Mouse (Mus musculus) bone marrow, adult 2 months (tissue): ENCODE measurements around the gene Fam214a. TPM values are rescaled to one million over a fixed set of nuclear protein-coding genes. Genes with fewer than 3 reads are reported as not detected.
"Not testable (repeated sequence)": the region's sequence is repeated elsewhere in the genome, so short reads cannot be mapped to it uniquely, and the experiment has no call there.

Experiments used
- H3K27ac ChIP-seq: fragments of 200-500 bp; 2 replicates; pipeline ENCODE4 v1.5.1; 2012; ENCODE audit warnings: low read depth, mild to moderate bottlenecking, control low read depth, inconsistent platforms, low read length; ENCODE audit not compliant: control insufficient read depth, poor library complexity, insufficient read depth
- H3K4me1 ChIP-seq: fragments of 200-500 bp; 2 replicates; pipeline ENCODE4 v1.6.1; 2011; ENCODE audit warnings: low read length; ENCODE audit not compliant: control insufficient read depth, insufficient read depth
- H3K4me3 ChIP-seq: fragments of 200-500 bp; replicated peaks from 2 replicates; pipeline ENCODE3; 2011; ENCODE audit warnings: mild to moderate bottlenecking, low read depth, low read length, control low read depth; ENCODE audit not compliant: control insufficient read depth
- CTCF ChIP-seq: fragments of 200-500 bp; IDR thresholded peaks from 2 replicates; pipeline ENCODE4 v1.5.1; 2011; ENCODE audit warnings: low read length, control low read depth; ENCODE audit not compliant: control insufficient read depth, insufficient read depth
- POLR2A ChIP-seq: fragments of 200-500 bp; IDR thresholded peaks from 2 replicates; pipeline ENCODE4 v1.6.1; 2011; ENCODE audit warnings: low read depth, mild to moderate bottlenecking, control low read depth, low read length, borderline replicate concordance; ENCODE audit not compliant: control insufficient read depth
- WGBS: fragments of 180-500 bp; shearing (Covaris S2); methylation state at CpG from one replicate; pipeline ENCODE4 v1.1.7; 2018; 5-methylcytosine and 5-hydroxymethylcytosine counted together
- polyA plus RNA-seq: library from polyadenylated mRNA; stranded (reverse); fragments of >200 nt; gene quantifications from 2 replicates; pipeline ENCODE4 v1.2.4, GENCODE M21; 2011; ENCODE audit warnings: low replicate concordance; ENCODE audit not compliant: missing spikeins, insufficient read depth, insufficient read length

Gene Fam214a
- polyA plus RNA-seq, 1 experiment: 25.2 TPM

GRCm38 (mm10) chr9:74978868-74979267, 26.2 kb downstream of the Fam214a start:
- WGBS: 80% methylated on average over 7 of the region's 7 CpGs
- Histone ChIP-seq H3K27ac (no peak overlapping the region), H3K4me1 (peaks cover 1% of the 10 kb centered on the region; the same call in 1 of the 2 replicates), H3K4me3 (no peak overlapping the region)
- no peak for TF ChIP-seq POLR2A
- TF ChIP-seq CTCF: no peak

GRCm38 (mm10) chr9:74979371-74979770, 26.7 kb downstream of the Fam214a start:
- TF ChIP-seq CTCF (no peak), POLR2A (no peak)
- WGBS: 81% methylated on average over 5 of the region's 5 CpGs
- no peak overlapping the region for H3K4me3 ChIP-seq
- peaks cover 1% of the 10 kb centered on the region; the same call in 1 of the 2 replicates for H3K4me1 ChIP-seq
- H3K27ac ChIP-seq: no peak overlapping the region

- H3K4me1 ChIP-seq: peaks cover 1% of the 10 kb centered on the region; the same call in 1 of the 2 replicates
- TF ChIP-seq CTCF (no peak), POLR2A (no peak)
- WGBS: 44% methylated on average over 1 of the region's 1 CpGs
- H3K4me3 ChIP-seq: no peak overlapping the region
- no peak overlapping the region for H3K27ac ChIP-seq
These were observed 27.2 kb downstream of the Fam214a start for GRCm38 (mm10) chr9:74979866-74980265.

- WGBS: 66% methylated on average over 3 of the region's 3 CpGs
- H3K27ac ChIP-seq: no peak overlapping the region
- H3K4me3 ChIP-seq: no peak overlapping the region
- peaks cover 2% of the 10 kb centered on the region; the same call in 1 of the 2 replicates for H3K4me1 ChIP-seq
- no peak for TF ChIP-seq CTCF
- no peak for TF ChIP-seq POLR2A
These were observed 29.0 kb downstream of the Fam214a start for GRCm38 (mm10) chr9:74981663-74982111.

GRCm38 (mm10) chr9:74982193-74982592, 29.5 kb downstream of the Fam214a start:
- Histone ChIP-seq H3K4me1 (peaks cover 2% of the 10 kb centered on the region; the same call in 1 of the 2 replicates), H3K27ac (no peak overlapping the region), H3K4me3 (no peak overlapping the region)
- TF ChIP-seq CTCF (no peak), POLR2A (no peak)
- 80% methylated on average over 8 of the region's 8 CpGs for WGBS

- 67% methylated on average over 1 of the region's 1 CpGs for WGBS
- H3K27ac ChIP-seq, H3K4me1 ChIP-seq, H3K4me3 ChIP-seq: not testable (repeated sequence)
These were observed 30.0 kb downstream of the Fam214a start for GRCm38 (mm10) chr9:74982722-74983121.

GRCm38 (mm10) chr9:74985173-74985715, 32.6 kb downstream of the Fam214a start:
- Histone ChIP-seq H3K4me3 (no peak overlapping the region), H3K27ac (0 out of 2 replicates have a peak overlapping the region, but pooled peaks have one; percentile 13), H3K4me1 (peaks cover 2% of the 10 kb centered on the region; the same call in 1 of the 2 replicates)
- 56% methylated on average over 14 of the region's 14 CpGs for WGBS
- TF ChIP-seq CTCF (no peak), POLR2A (no peak)

- TF ChIP-seq POLR2A (no peak), CTCF (no peak)
- 12% methylated on average over 2 of the region's 2 CpGs for WGBS
- H3K4me1 ChIP-seq: peaks cover 2% of the 10 kb centered on the region; the same call in 1 of the 2 replicates
- no peak overlapping the region for H3K4me3 ChIP-seq
- H3K27ac ChIP-seq: peak overlapping the region; percentile 60; the same call in 1 of the 2 replicates
These were observed 33.1 kb downstream of the Fam214a start for GRCm38 (mm10) chr9:74985770-74986169.

GRCm38 (mm10) chr9:74988893-74989460, 36.3 kb downstream of the Fam214a start:
- H3K4me1 ChIP-seq: peaks cover 2% of the 10 kb centered on the region; the same call in 1 of the 2 replicates
- no peak overlapping the region for H3K27ac ChIP-seq
- WGBS: 83% methylated on average over 7 of the region's 7 CpGs
- TF ChIP-seq CTCF: no peak
- no peak for TF ChIP-seq POLR2A
- no peak overlapping the region for H3K4me3 ChIP-seq
